Mouse (Mus musculus) inflammation-experienced regulatory T-cells, adult 6 months (primary cell): ENCODE data around the gene Olfr1153. TPM values are rescaled to one million over a fixed set of nuclear protein-coding genes. Genes with fewer than 3 reads are reported as not detected.

ENCODE experiments used
- ATAC-seq: one replicate; pipeline ENCODE4 v1.8.0; 2017
- polyA plus RNA-seq, 3 experiments: library from polyadenylated mRNA; unstranded; fragments of 100-300 nt; shearing (Covaris generic); gene quantifications; one replicate each; pipeline ENCODE4 v1.2.1; 2017

The Olfr1153 gene
- not detected for polyA plus RNA-seq

- ATAC-seq = no peak
Measured at GRCm38 (mm10) chr2:87894662-87895061, at the start of gene Olfr1153. Gene Olfr1153 (plus strand): TSS chr2:87894962.

GRCm38 (mm10) chr2:87855562-87855961, 39.2 kb upstream of the Olfr1153 start, which contains the start of gene Olfr1151:
Gene Olfr1151 (plus strand): TSS chr2:87855862.
- ATAC-seq = no peak

GRCm38 (mm10) chr2:87866192-87866591, 28.6 kb upstream of the Olfr1153 start, which contains the start of gene Olfr1152:
Gene Olfr1152 (plus strand): TSS chr2:87866492.
- ATAC-seq = no peak

- ATAC-seq = no peak
Measured at GRCm38 (mm10) chr2:87905066-87905465, 10.3 kb downstream of the Olfr1153 start, which contains the start of gene Olfr1154. Gene Olfr1154 (minus strand): TSS chr2:87905166.

DNA sequence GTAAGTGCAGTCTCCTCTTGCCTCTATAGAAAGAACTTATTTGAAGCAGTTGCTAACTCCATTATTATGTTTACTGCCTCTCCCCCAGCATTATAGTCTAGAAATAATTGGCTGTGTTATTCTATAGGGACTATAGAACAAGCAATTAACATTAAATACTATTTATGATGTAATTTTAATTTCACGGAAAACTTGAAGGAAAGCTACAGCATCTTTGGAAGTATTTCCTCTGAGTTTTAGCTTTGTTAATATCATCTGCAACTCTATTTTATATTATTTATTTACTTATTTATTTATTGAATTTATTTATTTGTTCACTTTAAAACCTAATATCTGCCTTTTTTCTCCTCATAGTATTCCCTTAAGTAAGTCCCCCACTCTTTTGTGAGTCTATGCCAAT, 50.3 kb downstream of the Olfr1153 start, which contains the start of gene Olfr1155:
Olfr1155 (minus strand) TSS at position 101 of the 400 bp plus-strand sequence.
- ATAC-seq = no peak

Other genes with a start within 250 kb of the Olfr1153 start
- gene Olfr1133, start 247.6 kb upstream of the Olfr1153 start, polyA plus RNA-seq = not detected
- not detected for gene Olfr1134, start 236.5 kb upstream of the Olfr1153 start, polyA plus RNA-seq
- gene Olfr1135, start 221.3 kb upstream of the Olfr1153 start, polyA plus RNA-seq = not detected
- gene Olfr1136, start 201.0 kb upstream of the Olfr1153 start, polyA plus RNA-seq = not detected
- not detected for gene Olfr1137, start 181.8 kb upstream of the Olfr1153 start, polyA plus RNA-seq
- not detected for gene Olfr1138, start 155.0 kb upstream of the Olfr1153 start, polyA plus RNA-seq
- gene Olfr1140, start 151.2 kb upstream of the Olfr1153 start, polyA plus RNA-seq = not detected
- gene Olfr1141, start 141.0 kb upstream of the Olfr1153 start, polyA plus RNA-seq = not detected
- not detected for gene Olfr152, start 115.5 kb upstream of the Olfr1153 start, polyA plus RNA-seq
- gene Olfr1143, start 94.4 kb upstream of the Olfr1153 start, polyA plus RNA-seq = not detected
- not detected for gene Olfr1145, start 85.1 kb upstream of the Olfr1153 start, polyA plus RNA-seq
- not detected for gene Olfr1148, start 64.4 kb upstream of the Olfr1153 start, polyA plus RNA-seq
- not detected for gene Olfr1150-ps1, start 51.0 kb upstream of the Olfr1153 start, polyA plus RNA-seq
- not detected for gene Olfr1151, start 39.1 kb upstream of the Olfr1153 start, polyA plus RNA-seq
- gene Olfr1152, start 28.5 kb upstream of the Olfr1153 start, polyA plus RNA-seq = not detected
- gene Olfr1154, start 10.2 kb downstream of the Olfr1153 start, polyA plus RNA-seq = not detected
- gene Olfr1155, start 50.2 kb downstream of the Olfr1153 start, polyA plus RNA-seq = not detected
- gene Olfr1156, start 58.1 kb downstream of the Olfr1153 start, polyA plus RNA-seq = under 1 TPM in 1 of 3 experiments, not detected in 2; 0.23 TPM
- gene Olfr1157, start 73.3 kb downstream of the Olfr1153 start, polyA plus RNA-seq = not detected
- not detected for gene Olfr74, start 79.7 kb downstream of the Olfr1153 start, polyA plus RNA-seq
- gene Olfr1158, start 95.2 kb downstream of the Olfr1153 start, polyA plus RNA-seq = not detected
- gene Olfr1160, start 113.3 kb downstream of the Olfr1153 start, polyA plus RNA-seq = not detected
- gene Olfr1161, start 127.8 kb downstream of the Olfr1153 start, polyA plus RNA-seq = not detected
- gene Olfr73, start 142.7 kb downstream of the Olfr1153 start, polyA plus RNA-seq = not detected
- not detected for gene Olfr1162, start 156.2 kb downstream of the Olfr1153 start, polyA plus RNA-seq
- not detected for gene Olfr1163, start 176.9 kb downstream of the Olfr1153 start, polyA plus RNA-seq
- gene Olfr1164, start 199.0 kb downstream of the Olfr1153 start, polyA plus RNA-seq = not detected
- gene Olfr1166, start 233.3 kb downstream of the Olfr1153 start, polyA plus RNA-seq = not detected